Mouse (Mus musculus): ENCODE data around the gene Gnaq. TPM values are rescaled to one million over a fixed set of nuclear protein-coding genes. Genes with fewer than 3 reads are reported as not detected.

Gene Gnaq
- 14.4 and 15.1 TPM in 2 replicates for polyA plus RNA-seq (2012; rRNA removed)

DNA sequence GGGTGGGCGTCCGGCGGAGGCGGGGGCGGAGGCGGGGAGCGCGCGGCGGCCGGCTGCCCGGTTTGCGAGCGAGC lies at the start of gene Gnaq:
Gnaq (plus strand) TSS at position 41 of the 74 bp plus-strand sequence.

DNA sequence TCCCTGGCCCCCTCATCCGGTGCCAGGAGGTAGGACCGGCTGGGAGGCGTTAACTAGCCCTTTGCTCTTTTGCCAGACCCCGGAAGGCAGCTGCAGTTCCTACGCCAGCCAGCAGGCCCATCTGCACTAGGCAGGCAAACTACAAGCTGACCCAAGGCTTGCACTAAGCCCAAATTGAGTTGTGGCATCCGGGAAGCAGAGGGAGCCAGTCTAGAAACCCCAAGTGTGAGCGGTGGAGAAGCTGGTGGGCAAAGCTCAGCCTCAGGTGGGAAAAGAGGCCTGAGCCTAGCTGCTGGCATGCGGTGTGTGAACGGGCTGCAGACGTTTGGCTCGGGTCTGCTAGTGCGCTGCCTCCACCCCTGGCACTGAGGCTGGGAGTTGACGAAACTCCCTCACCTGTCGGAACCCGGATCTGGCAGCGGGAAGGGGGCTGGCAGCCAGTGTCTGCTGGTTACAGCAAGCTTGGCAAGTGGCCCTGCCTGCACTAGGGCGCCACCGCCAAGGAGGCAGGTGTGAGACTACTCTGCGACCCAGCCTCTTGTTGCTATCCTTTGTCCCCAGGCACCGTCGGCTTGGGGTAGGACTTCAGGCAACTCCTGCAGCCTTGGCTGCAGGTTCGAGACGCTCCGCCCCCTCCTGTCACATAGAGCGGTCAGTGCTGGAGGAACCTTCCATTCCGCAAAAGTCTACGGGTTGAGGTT lies 303.1 kb downstream of the Gnaq start, which contains the start of gene Gna14:
Gna14 (plus strand) TSS at position 232 of the 701 bp plus-strand sequence.

Other genes with a start within 250 kb of the Gnaq start
- gene Psat1, start 185.5 kb upstream of the Gnaq start, polyA plus RNA-seq (2012; rRNA removed): 1.8 and 2.5 TPM in 2 replicates
- gene Cep78, start 147.8 kb upstream of the Gnaq start, polyA plus RNA-seq (2012; rRNA removed): 3.2 and 3.7 TPM in 2 replicates